Mouse (Mus musculus) layer of hippocampus, adult 2 months (tissue): ENCODE measurements around the gene Sbf2. TPM values are rescaled to one million over a fixed set of nuclear protein-coding genes. Genes with fewer than 3 reads are reported as not detected.
"Not testable (repeated sequence)": the region's sequence is repeated elsewhere in the genome, so short reads cannot be mapped to it uniquely, and the experiment has no call there.

Experiments
- DNase-seq, 2 experiments: peaks; one replicate each; pipeline ENCODE4 v3.0.0; 2022; ENCODE audit warnings: low spot score in 2 of 2
- H3K27ac ChIP-seq: fragments of 200-600 bp; 2 replicates; pipeline ENCODE4 v1.8.1; 2022
- H3K4me3 ChIP-seq: fragments of 200-600 bp; 2 replicates; pipeline ENCODE4 v1.8.1; 2022; ENCODE audit warnings: mild to moderate bottlenecking
- CTCF ChIP-seq: fragments of 200-600 bp; conservative IDR thresholded peaks from 2 replicates; pipeline ENCODE4 v1.8.1; 2022; ENCODE audit warnings: antibody characterized with exemption, mild to moderate bottlenecking, moderate library complexity
- total RNA-seq, 2 experiments: library from RNA; stranded (reverse); gene quantifications; 2 replicates each; pipeline ENCODE4 v1.2.3; 2021

Sbf2 gene
- total RNA-seq, 2 experiments from 2014 or later = 69.8 to 78.0 TPM

GRCm38 (mm10) chr7:110587721-110588120 is 27.0 kb downstream of the Sbf2 start:
- DNase-seq = no peak
- TF ChIP-seq CTCF = no peak
- Histone ChIP-seq H3K27ac (no peak overlapping the region), H3K4me3 (no peak overlapping the region)

- DNase-seq = no peak
- TF ChIP-seq CTCF = no peak
- Histone ChIP-seq H3K4me3 (no peak overlapping the region), H3K27ac (peak overlapping the region; percentile 24; the same call in 1 of the 2 replicates)
Measured at GRCm38 (mm10) chr7:110585250-110585649, 29.5 kb downstream of the Sbf2 start.

DNA sequence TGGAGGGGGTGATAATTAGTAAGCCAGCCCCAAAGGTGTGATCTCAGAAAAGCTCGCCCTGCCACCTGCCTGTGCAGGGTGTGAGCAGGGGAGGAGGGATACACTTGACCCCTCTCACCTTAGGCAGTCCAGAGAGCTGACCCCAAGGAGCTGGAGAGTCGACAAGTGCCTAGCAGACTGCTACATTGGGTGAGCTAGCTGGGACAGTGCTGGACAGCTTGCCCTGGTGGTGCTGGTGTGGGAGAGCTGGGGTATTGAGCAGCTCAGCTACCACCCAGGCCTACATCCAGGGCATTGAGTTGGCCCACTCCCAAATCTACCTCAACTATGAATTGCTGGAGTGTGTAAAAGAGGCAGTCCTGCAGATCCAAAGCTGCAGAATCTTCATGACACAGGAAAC is 30.6 kb downstream of the Sbf2 start:
- Histone ChIP-seq H3K27ac (no peak overlapping the region), H3K4me3 (no peak overlapping the region)
- TF ChIP-seq CTCF = no peak
- no peak for DNase-seq

GRCm38 (mm10) chr7:110583705-110584104 is 31.0 kb downstream of the Sbf2 start:
- H3K4me3 ChIP-seq = no peak overlapping the region
- no peak for DNase-seq
- no peak for TF ChIP-seq CTCF
- no peak overlapping the region for H3K27ac ChIP-seq

DNA sequence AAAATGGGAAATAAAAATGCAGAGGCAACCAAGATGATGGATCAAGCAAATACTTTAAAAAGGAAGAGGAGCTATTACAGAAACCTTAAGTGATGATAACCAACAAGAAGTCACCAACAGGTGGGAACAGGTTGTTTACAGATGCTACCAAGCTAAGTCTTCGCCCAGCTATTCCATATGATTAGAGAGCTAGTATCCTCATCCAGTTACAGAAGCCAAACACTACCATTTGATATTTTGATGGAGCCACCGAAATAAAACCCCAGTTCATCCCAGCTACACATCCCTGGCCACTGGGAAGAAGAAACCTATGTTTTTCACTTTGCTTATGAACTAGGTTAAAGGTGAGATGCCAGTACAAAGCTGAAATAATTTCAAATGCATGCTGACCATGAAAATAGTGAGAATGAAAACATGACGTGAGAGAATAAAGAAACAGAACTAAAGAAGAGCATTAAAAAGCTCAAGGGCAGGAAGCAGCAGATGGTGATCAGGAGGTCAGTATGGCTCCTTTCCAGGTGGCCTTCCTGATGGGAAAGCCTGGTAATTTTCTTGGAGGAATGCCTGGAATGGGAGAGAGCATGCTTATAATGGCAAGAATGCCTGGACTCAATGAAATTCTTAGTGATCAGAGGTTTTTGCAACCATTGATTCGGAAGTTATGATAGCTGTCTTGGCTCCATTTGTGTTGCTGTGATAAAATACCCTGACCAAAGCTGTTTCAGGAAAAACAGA is 48.7 kb downstream of the Sbf2 start:
- Histone ChIP-seq H3K27ac (no peak overlapping the region), H3K4me3 (no peak overlapping the region)
- no peak for DNase-seq
- no peak for TF ChIP-seq CTCF

GRCm38 (mm10) chr7:110561647-110562046 is 53.1 kb downstream of the Sbf2 start:
- Histone ChIP-seq H3K27ac (no peak overlapping the region), H3K4me3 (no peak overlapping the region)
- no peak for DNase-seq
- TF ChIP-seq CTCF = no peak

GRCm38 (mm10) chr7:110557001-110557400 is 57.7 kb downstream of the Sbf2 start:
- no peak for TF ChIP-seq CTCF
- DNase-seq = no peak
- Histone ChIP-seq H3K27ac (no peak overlapping the region), H3K4me3 (no peak overlapping the region)

DNA sequence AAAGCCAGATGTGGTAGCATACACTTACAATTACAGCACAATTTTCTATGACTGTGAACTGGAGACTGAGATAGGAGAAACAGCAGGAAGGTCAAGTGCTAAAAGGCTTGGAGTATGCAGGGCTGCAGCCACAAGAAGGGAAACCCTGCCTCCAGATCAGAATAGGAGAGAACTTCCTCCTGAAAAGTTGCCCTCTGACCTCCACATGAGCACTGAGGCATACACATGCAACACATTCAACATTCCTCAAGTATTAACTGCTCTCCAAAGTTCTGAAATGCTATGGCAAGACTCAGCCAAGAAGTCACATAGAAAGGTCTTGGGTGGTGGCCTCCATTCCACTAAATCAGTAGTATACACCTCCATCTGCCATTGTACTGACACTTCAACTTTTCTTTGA is 58.5 kb downstream of the Sbf2 start:
- Histone ChIP-seq H3K4me3 (no peak overlapping the region), H3K27ac (no peak overlapping the region)
- no peak for TF ChIP-seq CTCF
- no peak for DNase-seq

GRCm38 (mm10) chr7:110555260-110555659 is 59.5 kb downstream of the Sbf2 start:
- no peak for TF ChIP-seq CTCF
- no peak overlapping the region for H3K4me3 ChIP-seq
- H3K27ac ChIP-seq = no peak overlapping the region
- DNase-seq = peak; percentile 23 to 64

- Histone ChIP-seq H3K4me3 (no peak overlapping the region), H3K27ac (no peak overlapping the region)
- DNase-seq = peak in 1 of 2 experiments; percentile 18
- TF ChIP-seq CTCF = peak; percentile 84
Measured at GRCm38 (mm10) chr7:110548268-110548667, 66.5 kb downstream of the Sbf2 start.

- no peak for DNase-seq
- Histone ChIP-seq H3K4me3 (no peak overlapping the region), H3K27ac (no peak overlapping the region)
- no peak for TF ChIP-seq CTCF
Measured at GRCm38 (mm10) chr7:110543341-110543740, 71.4 kb downstream of the Sbf2 start.

DNA sequence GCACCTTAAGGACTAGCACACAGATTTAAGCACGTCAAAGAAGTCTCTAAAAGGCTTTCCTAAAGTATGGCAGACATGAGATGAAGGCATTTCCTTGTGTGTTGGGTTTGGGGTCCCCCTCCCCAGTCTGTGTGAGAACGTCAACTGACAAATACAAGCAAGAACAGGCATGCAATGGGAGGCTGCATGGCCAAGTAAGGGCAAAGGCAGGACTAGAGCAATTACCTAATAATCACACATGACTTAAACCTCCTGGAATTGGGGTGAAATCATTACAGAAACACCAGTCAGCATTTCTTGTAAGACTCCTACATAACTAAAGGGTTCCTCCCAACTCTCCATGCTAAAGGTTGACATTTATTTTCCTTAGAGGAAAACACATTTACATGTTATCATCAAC is 75.5 kb downstream of the Sbf2 start:
- Histone ChIP-seq H3K4me3 (no peak overlapping the region), H3K27ac (no peak overlapping the region)
- no peak for TF ChIP-seq CTCF
- DNase-seq = no peak

- not testable (repeated sequence) for H3K27ac ChIP-seq, DNase-seq, H3K4me3 ChIP-seq
Measured at GRCm38 (mm10) chr7:110530295-110530694, 84.4 kb downstream of the Sbf2 start.

DNA sequence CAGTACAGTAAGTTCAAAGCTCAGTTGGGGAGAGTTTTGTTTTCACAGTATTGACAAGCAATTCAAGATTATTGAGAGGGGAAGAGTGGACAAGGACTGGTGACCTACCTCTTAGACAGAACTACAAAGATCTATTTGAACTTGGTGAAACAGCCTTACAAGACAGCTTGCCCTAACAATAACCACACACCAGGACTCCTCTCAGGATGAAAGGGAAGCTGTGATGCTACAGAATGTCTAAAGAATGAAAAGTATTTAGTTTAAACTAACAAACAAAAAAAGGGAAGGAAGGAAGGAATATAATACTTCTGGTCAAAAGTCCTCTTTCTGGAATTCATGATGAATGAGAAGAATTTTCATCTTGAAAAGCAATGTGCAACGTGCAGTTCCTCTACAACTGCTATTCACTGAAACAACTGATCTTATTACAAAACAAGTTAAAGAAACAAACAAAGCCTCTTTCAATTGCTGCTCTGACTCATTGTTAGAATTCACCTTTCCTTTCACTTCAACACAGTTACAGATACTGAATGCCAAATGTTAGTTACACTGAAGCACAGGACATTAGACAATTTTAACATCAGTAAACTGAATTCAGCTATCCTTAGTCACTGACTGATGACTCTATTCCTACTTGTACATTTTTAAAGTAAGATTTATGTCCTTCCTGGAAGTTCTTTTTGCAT is 89.5 kb downstream of the Sbf2 start:
- DNase-seq = no peak
- TF ChIP-seq CTCF = no peak
- Histone ChIP-seq H3K4me3 (no peak overlapping the region), H3K27ac (no peak overlapping the region)
